Mouse (Mus musculus) heart, postnatal 0 days (tissue): Measurements from ENCODE around the gene 4930438A08Rik.

ENCODE experiments used
- CTCF ChIP-seq: IDR thresholded peaks from 2 replicates; pipeline ENCODE4 v1.5.1; 2016; ENCODE audit warnings: antibody characterized with exemption, control low read depth, low read depth
- EP300 ChIP-seq: IDR thresholded peaks from 2 replicates; pipeline ENCODE4 v1.6.1; 2016; ENCODE audit warnings: antibody characterized with exemption, low read depth

DNA sequence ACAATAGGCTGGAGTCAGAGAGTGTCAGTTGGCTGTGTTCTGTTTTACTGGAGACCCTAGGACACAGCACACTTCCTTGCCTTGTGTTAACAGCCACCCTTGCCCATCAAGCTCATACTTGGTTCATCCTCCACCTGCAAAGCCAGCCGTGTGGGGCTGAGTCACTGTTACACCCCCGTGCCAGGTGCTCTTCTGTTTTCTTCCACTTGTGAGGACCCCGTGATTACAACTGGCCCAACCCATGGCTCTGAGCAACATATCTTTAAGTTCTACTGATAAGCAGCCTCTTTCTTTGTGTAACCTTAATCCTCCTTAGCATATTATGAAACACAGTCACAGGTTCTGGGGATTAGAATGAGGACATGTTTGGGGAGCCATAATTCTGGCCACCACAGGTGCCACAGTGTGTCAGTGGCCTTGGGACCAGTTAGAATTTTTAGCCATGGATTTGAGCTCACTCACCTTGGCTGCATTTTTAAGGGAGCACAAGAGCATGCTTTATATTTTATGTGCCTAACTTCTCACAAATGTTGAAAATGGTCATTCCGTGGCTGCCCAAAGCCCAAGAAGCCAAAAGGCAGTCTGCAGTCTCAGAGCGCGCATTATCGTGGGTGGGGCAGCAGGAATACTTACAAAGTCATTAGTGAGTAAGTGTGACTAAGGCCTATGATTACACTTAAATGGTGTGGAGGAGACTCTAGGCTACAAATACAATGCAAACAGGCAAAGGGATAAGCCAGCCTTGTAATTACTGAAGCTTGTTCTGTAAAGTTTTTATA, 25.2 kb upstream of the 4930438A08Rik start:
- no peak for TF ChIP-seq CTCF
- TF ChIP-seq EP300 = no peak
